Mouse (Mus musculus): Measurements from ENCODE around the gene Plekho2. TPM values are rescaled to one million over a fixed set of nuclear protein-coding genes. Genes with fewer than 3 reads are reported as not detected.

Gene Plekho2
- polyA plus RNA-seq, 1 experiment: 14.6 TPM

DNA sequence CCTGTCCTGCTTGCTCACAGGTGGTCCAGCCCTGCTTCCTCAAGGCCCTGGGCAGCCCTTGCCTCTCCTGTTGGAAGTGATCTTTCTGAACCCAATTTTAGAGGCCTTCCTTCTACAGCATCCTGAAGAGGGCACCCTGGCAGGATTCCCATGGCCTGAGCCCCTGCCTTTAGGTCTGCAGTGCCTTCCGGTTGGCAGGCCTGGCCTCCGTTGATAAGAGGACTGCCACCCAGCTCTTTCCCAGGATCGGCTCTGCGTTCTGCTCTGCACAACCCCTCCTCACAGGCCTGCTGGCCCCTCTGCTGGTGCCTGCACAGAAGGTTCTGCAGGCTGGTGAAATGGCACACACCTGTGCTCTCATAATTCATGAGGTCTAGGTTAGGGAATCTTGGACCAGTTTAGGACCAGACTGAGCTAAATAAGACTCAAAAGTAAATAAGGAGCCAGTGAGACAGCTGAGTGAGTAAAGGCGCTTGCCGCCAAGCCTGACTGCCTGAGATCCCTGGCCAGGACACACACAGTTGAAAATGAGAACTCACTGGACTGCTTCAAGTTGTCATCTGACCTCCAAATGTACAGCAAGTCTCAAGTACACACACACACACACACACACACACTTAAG lies 51.3 kb downstream of the Plekho2 start:
- no peak overlapping the region for H3ac ChIP-seq (ENCODE audit: control insufficient read depth, insufficient read length)
- no peak for TF ChIP-seq TCF3 (IDR thresholded peaks at IDR 0.05; ENCODE audit: insufficient read length, low read depth)
- no peak for TF ChIP-seq USF1 (IDR thresholded peaks at IDR 0.05; ENCODE audit: low read depth)
- no peak for TF ChIP-seq POLR2A (IDR thresholded peaks at IDR 0.05; ENCODE audit: insufficient read length, low read depth)
- TF ChIP-seq MYOD1 (IDR thresholded peaks at IDR 0.05; ENCODE audit: control insufficient read depth in 1 of 3, insufficient read length in 2 of 3, low read depth in 2 of 3): no peak
- TF ChIP-seq CEBPB (IDR thresholded peaks at IDR 0.05; ENCODE audit: insufficient read depth, poor library complexity, severe bottlenecking): no peak
- no peak for TF ChIP-seq REST (IDR thresholded peaks at IDR 0.05; ENCODE audit: insufficient read depth, insufficient read length)
- no peak for TF ChIP-seq E2F4 (IDR thresholded peaks at IDR 0.05; ENCODE audit: insufficient read depth)
- H3K4me2 ChIP-seq (ENCODE audit: low read depth): no peak overlapping the region
- no peaks in the 10 kb centered on the region for H3K36me3 ChIP-seq (ENCODE audit: control insufficient read depth, insufficient read depth)
- H3K27me3 ChIP-seq (ENCODE audit: control insufficient read depth, insufficient read depth, insufficient read length): no peaks in the 10 kb centered on the region
- no peaks in the 10 kb centered on the region for H3K79me2 ChIP-seq (ENCODE audit: control insufficient read depth, insufficient read depth)
- H3K4me3 ChIP-seq: no peak overlapping the region

DNA sequence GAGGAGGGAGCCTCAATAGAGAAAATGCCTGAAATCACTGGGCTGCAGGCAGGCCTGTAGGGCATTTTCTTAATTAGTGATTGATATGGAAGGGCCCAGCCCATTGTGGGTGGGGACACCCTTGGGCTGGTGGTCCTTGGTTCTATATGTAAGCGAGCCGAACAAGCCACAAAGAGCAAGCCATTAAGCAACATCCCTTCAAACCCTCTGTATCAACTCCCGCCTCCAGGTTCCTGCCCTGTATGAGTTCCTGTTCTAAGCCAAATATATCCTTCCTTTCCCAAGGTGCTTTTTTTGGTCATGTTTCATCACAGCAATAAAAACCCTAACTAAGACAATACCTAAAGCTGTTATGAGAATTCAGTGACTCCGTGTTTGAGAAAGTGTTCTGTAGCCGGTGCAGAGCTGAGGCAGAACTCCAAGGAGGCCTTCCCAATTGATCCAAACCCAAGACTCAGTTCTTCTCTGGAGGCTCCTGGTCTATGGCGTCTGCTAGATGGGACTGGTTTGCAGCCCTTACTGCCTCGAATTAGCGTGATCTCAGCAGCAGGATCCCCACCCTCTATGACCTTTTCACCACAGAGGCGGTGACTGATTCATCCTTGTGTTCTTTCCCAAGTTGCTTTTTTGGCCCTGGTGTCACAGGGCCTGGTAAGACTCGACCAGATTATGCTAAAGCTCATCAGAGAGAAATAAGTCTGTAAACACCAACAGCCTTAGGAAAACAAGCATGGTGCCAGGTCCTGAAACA lies 54.2 kb downstream of the Plekho2 start:
- H3K36me3 ChIP-seq (ENCODE audit: control insufficient read depth, insufficient read depth): no peaks in the 10 kb centered on the region
- H3ac ChIP-seq (ENCODE audit: control insufficient read depth, insufficient read length): no peak overlapping the region
- H3K4me2 ChIP-seq (ENCODE audit: low read depth): peak overlapping the region; percentile 13
- no peak for TF ChIP-seq POLR2AphosphoS2 (IDR thresholded peaks at IDR 0.05; ENCODE audit: insufficient read length, low read depth)
- no peak for TF ChIP-seq MYOG (IDR thresholded peaks at IDR 0.05; ENCODE audit: control insufficient read depth in 1 of 3, insufficient read depth in 1 of 3, insufficient read length in 2 of 3, low read depth in 2 of 3)
- TF ChIP-seq TCF3 (IDR thresholded peaks at IDR 0.05; ENCODE audit: insufficient read length, low read depth): no peak
- no peak for TF ChIP-seq CEBPB (IDR thresholded peaks at IDR 0.05; ENCODE audit: insufficient read depth, poor library complexity, severe bottlenecking)
- no peak for TF ChIP-seq TCF12 (IDR thresholded peaks at IDR 0.05; ENCODE audit: insufficient read depth, poor library complexity, severe bottlenecking)
- no peak for TF ChIP-seq SRF (IDR thresholded peaks at IDR 0.05; ENCODE audit: control insufficient read depth, insufficient read length, low read depth)
- TF ChIP-seq USF1 (IDR thresholded peaks at IDR 0.05; ENCODE audit: low read depth): no peak
- TF ChIP-seq POLR2A (IDR thresholded peaks at IDR 0.05; ENCODE audit: insufficient read length, low read depth): no peak
- TF ChIP-seq MYOD1 (IDR thresholded peaks at IDR 0.05; ENCODE audit: control insufficient read depth in 1 of 3, insufficient read length in 2 of 3, low read depth in 2 of 3): no peak
- no peak for TF ChIP-seq MAX (IDR thresholded peaks at IDR 0.05; ENCODE audit: low read depth)
- no peak for TF ChIP-seq REST (IDR thresholded peaks at IDR 0.05; ENCODE audit: insufficient read depth, insufficient read length)
- TF ChIP-seq E2F4 (IDR thresholded peaks at IDR 0.05; ENCODE audit: insufficient read depth): no peak
- H3K79me2 ChIP-seq (ENCODE audit: control insufficient read depth, insufficient read depth): no peaks in the 10 kb centered on the region
- H3K4me3 ChIP-seq: no peak overlapping the region
- no peaks in the 10 kb centered on the region for H3K27me3 ChIP-seq (ENCODE audit: control insufficient read depth, insufficient read depth, insufficient read length)

DNA sequence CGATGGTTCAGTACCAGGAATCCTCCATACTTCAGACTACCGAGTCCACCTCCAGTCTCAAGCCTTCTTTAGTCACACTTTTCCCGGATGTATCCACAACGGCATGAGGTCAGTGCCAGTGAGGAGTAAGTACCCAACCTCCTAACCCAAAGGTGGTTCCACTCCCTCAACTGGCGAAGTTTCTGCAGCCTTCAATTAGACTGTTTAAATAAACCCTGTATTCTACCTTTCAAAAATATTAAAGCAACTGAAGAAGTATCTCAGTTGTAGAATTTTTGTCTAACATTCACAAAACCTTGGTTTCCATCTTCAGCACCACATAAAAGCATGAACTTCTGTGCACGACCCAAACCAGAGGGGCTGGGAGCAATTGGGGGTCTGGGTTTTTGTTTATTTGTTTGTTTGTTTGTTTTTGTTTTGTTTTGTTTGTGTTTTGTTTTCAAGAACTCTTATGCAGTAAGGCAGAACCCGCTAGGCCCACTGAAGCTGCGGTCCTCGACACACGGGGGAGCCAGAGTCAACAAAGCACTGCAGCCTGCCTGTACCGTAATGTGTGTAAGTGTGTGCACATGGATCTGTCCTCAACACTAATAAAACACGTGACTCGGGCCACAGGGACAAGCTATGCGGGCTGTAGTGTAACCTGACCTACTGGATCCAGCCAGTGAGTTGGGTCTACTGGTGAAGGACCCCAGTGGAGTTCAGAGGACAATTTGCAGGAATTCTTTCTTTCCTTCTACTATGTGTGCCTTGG lies 56.1 kb downstream of the Plekho2 start:
- Histone ChIP-seq H3K4me2 (ENCODE audit: low read depth) (no peak overlapping the region), H3K36me3 (ENCODE audit: control insufficient read depth, insufficient read depth) (no peaks in the 10 kb centered on the region), H3K27me3 (ENCODE audit: control insufficient read depth, insufficient read depth, insufficient read length) (no peaks in the 10 kb centered on the region), H3K79me2 (ENCODE audit: control insufficient read depth, insufficient read depth) (no peaks in the 10 kb centered on the region), H3ac (ENCODE audit: control insufficient read depth, insufficient read length) (no peak overlapping the region), H3K4me3 (no peak overlapping the region)
- TF ChIP-seq MAX (IDR thresholded peaks at IDR 0.05; ENCODE audit: low read depth) (peak; percentile 46), MYOD1 (IDR thresholded peaks at IDR 0.05; ENCODE audit: control insufficient read depth in 1 of 3, insufficient read length in 2 of 3, low read depth in 2 of 3) (peak in 1 of 3 experiments; percentile 30), POLR2A (IDR thresholded peaks at IDR 0.05; ENCODE audit: insufficient read length, low read depth) (no peak), POLR2AphosphoS2 (IDR thresholded peaks at IDR 0.05; ENCODE audit: insufficient read length, low read depth) (no peak), USF1 (IDR thresholded peaks at IDR 0.05; ENCODE audit: low read depth) (peak; percentile 86)

DNA sequence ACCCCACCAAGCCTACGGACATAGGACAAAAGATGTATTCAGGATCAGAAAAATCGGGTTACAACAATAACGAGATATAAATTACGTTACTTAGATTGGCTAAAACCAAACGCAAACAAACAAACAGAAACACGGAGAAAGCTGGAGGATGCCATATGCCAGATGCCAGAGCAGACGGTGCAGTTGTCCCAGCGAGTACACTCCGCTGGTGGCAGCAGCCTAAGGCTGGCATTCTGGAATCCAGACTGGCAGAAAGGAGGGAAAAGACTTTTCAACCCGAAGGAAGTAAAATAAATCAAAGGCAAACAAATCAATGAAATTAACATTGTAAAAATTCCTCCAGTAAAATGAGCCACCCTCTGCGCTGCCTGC lies 59.3 kb downstream of the Plekho2 start:
- no peak overlapping the region for H3ac ChIP-seq (ENCODE audit: control insufficient read depth, insufficient read length)
- no peak overlapping the region for H3K4me2 ChIP-seq (ENCODE audit: low read depth)
- TF ChIP-seq MAX (IDR thresholded peaks at IDR 0.05; ENCODE audit: low read depth) (no peak), CEBPB (IDR thresholded peaks at IDR 0.05; ENCODE audit: insufficient read depth, poor library complexity, severe bottlenecking) (no peak), E2F4 (IDR thresholded peaks at IDR 0.05; ENCODE audit: insufficient read depth) (no peak), USF1 (IDR thresholded peaks at IDR 0.05; ENCODE audit: low read depth) (no peak), MYOD1 (IDR thresholded peaks at IDR 0.05; ENCODE audit: control insufficient read depth in 1 of 3, insufficient read length in 2 of 3, low read depth in 2 of 3) (no peak), MYOG (IDR thresholded peaks at IDR 0.05; ENCODE audit: control insufficient read depth in 1 of 3, insufficient read depth in 1 of 3, insufficient read length in 2 of 3, low read depth in 2 of 3) (no peak), POLR2A (IDR thresholded peaks at IDR 0.05; ENCODE audit: insufficient read length, low read depth) (no peak)
- no peaks in the 10 kb centered on the region for H3K79me2 ChIP-seq (ENCODE audit: control insufficient read depth, insufficient read depth)
- H3K36me3 ChIP-seq (ENCODE audit: control insufficient read depth, insufficient read depth): no peaks in the 10 kb centered on the region
- H3K27me3 ChIP-seq (ENCODE audit: control insufficient read depth, insufficient read depth, insufficient read length): no peaks in the 10 kb centered on the region
- no peak overlapping the region for H3K4me3 ChIP-seq
